Mouse (Mus musculus): Measurements from ENCODE around the gene Gbx1.
A peak's percentile ranks its signal among the peaks of the same experiment; 100 is the strongest.

- TF ChIP-seq POLR2A (IDR thresholded peaks at IDR 0.05; ENCODE audit: control insufficient read depth in 1 of 2, insufficient read depth in 1 of 2, low read depth in 1 of 2, low read length in 2 of 2, poor library complexity in 1 of 2) (no peak), ZMIZ1 (IDR thresholded peaks at IDR 0.05; ENCODE audit: low read depth, low read length) (no peak), GATA1 (IDR thresholded peaks at IDR 0.05; ENCODE audit: low read depth, low read length) (no peak), CTCF (IDR thresholded peaks at IDR 0.05 in 2 of 3, conservative IDR thresholded peaks at IDR 0.05 in 1 of 3; ENCODE audit: control insufficient read depth in 1 of 3, insufficient read depth in 1 of 3, low read depth in 2 of 3, low read length in 3 of 3, poor library complexity in 1 of 3, severe bottlenecking in 1 of 3) (peak; percentile 82 to 98 (median 83))
Observed at GRCm38 (mm10) chr5:24470600-24470999, 56.4 kb downstream of the Gbx1 start.

Data from MEL (cell line).